8 mouse cellular contexts compared by ENCODE assay signal in genomic region chr15:103135431-103135947, GRCm38 (mm10). TPM values are rescaled to one million over a fixed set of nuclear protein-coding genes. Genes with fewer than 3 reads are reported as not detected.
A peak's percentile ranks its signal among the peaks of the same experiment; 100 is the strongest.
DNase-seq lines count a peak whose midpoint lies in the region; ATAC-seq lines count a peak whose summit lies in the region.

No protein-coding gene starts in this region.

- peak; percentile 57 for DNase-seq in left cerebral cortex, adult 11 months (ENCODE audit: low spot score)
- DNase-seq in left cerebral cortex, postnatal 4 days = no peak
- DNase-seq in heart, postnatal 4 days = peak; percentile 21
- DNase-seq in left cerebral cortex, adult 8-10 months (ENCODE audit: low spot score in 2 of 2) = peak; percentile 25 to 77
- DNase-seq in right cerebral cortex, postnatal 4 days = peak; percentile 30
- no peak for DNase-seq in cerebellum, adult 18-20 months
- no peak for DNase-seq in urinary bladder, postnatal 36 days (ENCODE audit: low spot score in 2 of 2)

- no peak for ATAC-seq in inflammation-experienced regulatory T-cells, adult 6 months

- intact Hi-C loops in left cerebral cortex, postnatal 4 days (cut with DNase I) = no loop called here

RNA-seq across cellular contexts. Expression of gene Smug1, which starts 31.4 kb away (rescaled TPM):
- 10 to 100 TPM; 26.4 to 27.4 TPM for total RNA-seq in left cerebral cortex, postnatal 4 days (2021)
- total RNA-seq in heart, postnatal 4 days (2021) = 10 to 100 TPM; 12.7 to 14.1 TPM
- 10 to 100 TPM; 18.9 to 24.5 (median 19.8) TPM for total RNA-seq in left cerebral cortex, adult 8-10 months (2022)
- polyA plus RNA-seq in inflammation-experienced regulatory T-cells, adult 6 months (2017; shearing (Covaris generic)) = 1 to 10 TPM; 3.8 to 7.3 (median 6.4) TPM

Comparison
In these comparisons a context has a peak if more than half of its experiments do, and no peak if none do; other contexts are left out.
1. DNase-seq: peak in left cerebral cortex, adult 11 months (single experiment), heart, postnatal 4 days (single experiment), left cerebral cortex, adult 8-10 months (2 of 2) and right cerebral cortex, postnatal 4 days (single experiment); none in left cerebral cortex, postnatal 4 days (single experiment), cerebellum, adult 18-20 months (0 of 2) and urinary bladder, postnatal 36 days (0 of 2).